Mouse (Mus musculus): ENCODE data around the gene Zbtb18.
"Not testable (repeated sequence)": the region's sequence is repeated elsewhere in the genome, so short reads cannot be mapped to it uniquely, and the experiment has no call there.

Zbtb18 gene

GRCm38 (mm10) chr1:177447541-177448111, 5.5 kb downstream of the Zbtb18 start:
- DNase-seq, result no peak

GRCm38 (mm10) chr1:177448121-177448561, 6.0 kb downstream of the Zbtb18 start:
- peak; percentile 52 for DNase-seq

- DNase-seq, result no peak
Observed at GRCm38 (mm10) chr1:177448921-177449320, 6.8 kb downstream of the Zbtb18 start.

GRCm38 (mm10) chr1:177449857-177450256, 7.7 kb downstream of the Zbtb18 start:
- not testable (repeated sequence) for DNase-seq

GRCm38 (mm10) chr1:177451041-177451440, 8.9 kb downstream of the Zbtb18 start:
- DNase-seq, result no peak

GRCm38 (mm10) chr1:177451991-177452431, 9.9 kb downstream of the Zbtb18 start:
- DNase-seq, result no peak

GRCm38 (mm10) chr1:177452987-177453386, 10.8 kb downstream of the Zbtb18 start:
- no peak for DNase-seq

- no peak for DNase-seq
Observed at GRCm38 (mm10) chr1:177453806-177454205, 11.7 kb downstream of the Zbtb18 start.

GRCm38 (mm10) chr1:177454492-177454891, 12.3 kb downstream of the Zbtb18 start:
- DNase-seq, result no peak

GRCm38 (mm10) chr1:177455466-177455865, 13.3 kb downstream of the Zbtb18 start:
- no peak for DNase-seq

GRCm38 (mm10) chr1:177456208-177456607, 14.1 kb downstream of the Zbtb18 start:
- no peak for DNase-seq

GRCm38 (mm10) chr1:177456772-177457171, 14.6 kb downstream of the Zbtb18 start:
- no peak for DNase-seq

GRCm38 (mm10) chr1:177457981-177458380, 15.8 kb downstream of the Zbtb18 start:
- DNase-seq, result no peak

GRCm38 (mm10) chr1:177458456-177459389, 16.6 kb downstream of the Zbtb18 start:
- DNase-seq, result no peak

GRCm38 (mm10) chr1:177459536-177459935, 17.4 kb downstream of the Zbtb18 start:
- no peak for DNase-seq

- DNase-seq, result no peak
Observed at GRCm38 (mm10) chr1:177467150-177467549, 25.0 kb downstream of the Zbtb18 start.

- peak; percentile 61 for DNase-seq
Observed at GRCm38 (mm10) chr1:177468436-177468835, 26.3 kb downstream of the Zbtb18 start.

- DNase-seq, result no peak
Observed at GRCm38 (mm10) chr1:177470091-177470490, 27.9 kb downstream of the Zbtb18 start.

GRCm38 (mm10) chr1:177470951-177471350, 28.8 kb downstream of the Zbtb18 start:
- no peak for DNase-seq

GRCm38 (mm10) chr1:177475542-177476197, 33.5 kb downstream of the Zbtb18 start:
- no peak for DNase-seq

- no peak for DNase-seq
Observed at GRCm38 (mm10) chr1:177478578-177478977, 36.4 kb downstream of the Zbtb18 start.

GRCm38 (mm10) chr1:177479356-177480004, 37.3 kb downstream of the Zbtb18 start:
- DNase-seq, result no peak

GRCm38 (mm10) chr1:177483612-177484011, 41.5 kb downstream of the Zbtb18 start:
- DNase-seq, result no peak
